Mouse (Mus musculus) heart, postnatal 0 days (tissue): ENCODE results near the gene Gpr157. TPM values are rescaled to one million over a fixed set of nuclear protein-coding genes. Genes with fewer than 3 reads are reported as not detected.

ENCODE experiments used
- ATAC-seq: fragments of 200-750 bp; cut with Nextera tagmentation; 2 replicates; pipeline ENCODE4 v1.8.0; 2017; ENCODE audit warnings: low read depth, moderate number of reproducible peaks, moderate library complexity; ENCODE audit not compliant: insufficient read depth
- DNase-seq: peaks from one replicate; pipeline ENCODE4 v3.0.0-alpha.2; 2016; ENCODE audit warnings: low spot score
- H3K27ac ChIP-seq: fragments of 300-500 bp; sonication (generic); 2 replicates; pipeline ENCODE4 v1.5.1; 2014; ENCODE audit warnings: low read depth, mild to moderate bottlenecking
- H3K27me3 ChIP-seq: fragments of 300-500 bp; sonication (generic); 2 replicates; pipeline ENCODE4 v1.6.1; 2014; ENCODE audit warnings: low read length, mixed read lengths; ENCODE audit not compliant: control insufficient read depth, insufficient read depth
- H3K36me3 ChIP-seq: fragments of 300-500 bp; sonication (generic); replicated peaks from 2 replicates; pipeline ENCODE4 v1.6.1; 2014; ENCODE audit warnings: low read length, mixed read lengths; ENCODE audit not compliant: control insufficient read depth, insufficient read depth
- H3K4me1 ChIP-seq: fragments of 300-500 bp; sonication (generic); 2 replicates; pipeline ENCODE4 v1.6.1; 2014; ENCODE audit warnings: antibody characterized with exemption; ENCODE audit not compliant: control insufficient read depth, insufficient read depth
- H3K4me2 ChIP-seq: fragments of 300-500 bp; sonication (generic); 2 replicates; pipeline ENCODE4 v1.6.1; 2014; ENCODE audit warnings: low read depth, mild to moderate bottlenecking, low read length, moderate library complexity
- H3K4me3 ChIP-seq: fragments of 300-500 bp; sonication (generic); 2 replicates; pipeline ENCODE4 v1.5.1; 2014; ENCODE audit warnings: low read depth, low read length
- H3K9ac ChIP-seq: fragments of 300-500 bp; sonication (generic); replicated peaks from 2 replicates; pipeline ENCODE4 v1.6.1; 2014; ENCODE audit warnings: low read depth, low read length, mixed read lengths
- H3K9me3 ChIP-seq: fragments of 300-500 bp; sonication (generic); replicated peaks from 2 replicates; pipeline ENCODE4 v1.6.1; 2016; ENCODE audit warnings: low read length; ENCODE audit not compliant: control insufficient read depth
- CTCF ChIP-seq: IDR thresholded peaks from 2 replicates; pipeline ENCODE4 v1.5.1; 2016; ENCODE audit warnings: antibody characterized with exemption, control low read depth, low read depth
- EP300 ChIP-seq: IDR thresholded peaks from 2 replicates; pipeline ENCODE4 v1.6.1; 2016; ENCODE audit warnings: antibody characterized with exemption, low read depth
- WGBS: fragments of 180-500 bp; shearing (Covaris S2); extraction: QIAGEN DNeasy Blood & Tissue Kit; methylation state at CpG from one replicate; pipeline ENCODE4 v1.1.7; 2014; 5-methylcytosine and 5-hydroxymethylcytosine counted together
- polyA plus RNA-seq: library from polyadenylated mRNA; unstranded; fragments of >200 nt; fragmentation: Nextera tagmentation; extraction: Ambion mirVana; gene quantifications from 2 replicates; pipeline ENCODE4 v1.2.1, GENCODE M21; 2015
- total RNA-seq: library from RNA; depleted of rRNA; stranded (reverse); fragments of >200 nt; gene quantifications from 2 replicates; pipeline ENCODE4 v1.2.3, GENCODE M21; 2014; ENCODE audit warnings: low replicate concordance

Gene Gpr157
- total and polyA plus RNA-seq, 2 experiments from 2014 or later: 4.5 to 23.3 TPM

DNA sequence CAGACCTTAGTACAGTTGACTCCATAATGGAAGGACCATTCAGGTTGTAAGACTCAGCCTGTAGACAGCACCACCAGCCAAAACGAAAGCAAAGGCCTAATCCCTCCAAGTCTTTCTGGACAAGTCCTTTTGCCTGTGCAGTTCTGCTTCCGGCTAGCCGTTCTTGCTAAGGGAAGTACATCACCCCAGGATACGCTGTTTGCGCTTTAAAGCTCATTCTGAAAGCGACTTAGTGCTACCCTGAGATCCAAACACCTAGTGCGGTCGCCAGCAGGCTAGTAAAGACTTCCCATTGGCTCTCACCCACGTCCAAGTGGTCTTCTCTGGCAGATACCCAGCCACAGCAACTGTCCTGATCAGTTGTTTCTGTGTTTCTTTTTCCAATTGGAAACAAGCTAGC is 23.2 kb downstream of the Gpr157 start:
- ATAC-seq: no peak
- H3K4me1 ChIP-seq: no peaks in the 10 kb centered on the region; the same call in 1 of the 2 replicates
- no peak for DNase-seq
- TF ChIP-seq EP300: no peak
- no peak for TF ChIP-seq CTCF
- no peak overlapping the region for H3K4me2 ChIP-seq
- H3K27me3 ChIP-seq: no peaks in the 10 kb centered on the region
- H3K9ac ChIP-seq: no peak overlapping the region
- no peaks in the 10 kb centered on the region for H3K36me3 ChIP-seq
- no peak overlapping the region for H3K4me3 ChIP-seq
- WGBS: 87% methylated on average over 9 of the region's 9 CpGs
- no peak overlapping the region for H3K27ac ChIP-seq
- no peaks in the 10 kb centered on the region for H3K9me3 ChIP-seq

- WGBS: 7% methylated on average over 12 of the region's 15 CpGs
- no peaks in the 10 kb centered on the region for H3K36me3 ChIP-seq
- H3K4me2 ChIP-seq: peak overlapping the region; percentile 19; the same call in 1 of the 2 replicates
- TF ChIP-seq EP300: no peak
- TF ChIP-seq CTCF: peak; percentile 66
- no peaks in the 10 kb centered on the region for H3K4me1 ChIP-seq
- H3K27me3 ChIP-seq: no peaks in the 10 kb centered on the region
- H3K9ac ChIP-seq: no peak overlapping the region
- H3K4me3 ChIP-seq: no peak overlapping the region
- no peaks in the 10 kb centered on the region for H3K9me3 ChIP-seq
- H3K27ac ChIP-seq: no peak overlapping the region
- ATAC-seq: no peak
- no peak for DNase-seq
These were observed 25.7 kb downstream of the Gpr157 start for GRCm38 (mm10) chr4:150112867-150113266.

DNA sequence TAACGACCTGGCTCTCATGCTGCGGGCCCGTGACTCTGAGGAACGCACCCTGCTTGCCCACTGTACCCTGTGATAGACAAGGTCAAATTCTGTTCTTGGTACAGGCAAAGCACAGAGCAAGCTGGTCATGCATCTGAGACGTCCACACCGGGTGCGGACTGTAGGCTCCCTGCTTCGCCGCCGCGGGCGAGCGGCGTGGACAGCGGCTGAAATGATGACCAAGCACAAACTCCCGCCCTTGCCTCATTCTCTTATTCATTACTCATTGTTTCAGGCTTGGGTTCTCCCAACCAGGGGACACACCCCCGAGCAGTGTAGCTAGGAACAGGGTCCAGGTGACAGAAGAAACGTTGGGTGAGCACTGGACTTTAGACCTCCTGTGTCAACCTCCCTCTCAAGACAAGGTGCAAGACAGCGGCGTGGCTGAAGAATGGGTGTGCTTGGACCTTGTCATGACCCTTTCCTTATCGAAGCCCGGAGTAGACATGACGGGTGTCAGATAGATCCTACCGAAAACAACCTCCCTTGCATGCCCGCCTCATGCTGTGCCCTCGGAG is 27.4 kb downstream of the Gpr157 start:
- H3K4me1 ChIP-seq: no peaks in the 10 kb centered on the region
- TF ChIP-seq CTCF (no peak), EP300 (no peak)
- H3K4me3 ChIP-seq: no peak overlapping the region
- no peaks in the 10 kb centered on the region for H3K9me3 ChIP-seq
- no peaks in the 10 kb centered on the region for H3K36me3 ChIP-seq
- WGBS: 85% methylated on average over 26 of the region's 26 CpGs
- ATAC-seq (no peak), DNase-seq (no peak)
- no peak overlapping the region for H3K27ac ChIP-seq
- no peaks in the 10 kb centered on the region for H3K27me3 ChIP-seq
- no peak overlapping the region for H3K9ac ChIP-seq
- H3K4me2 ChIP-seq: no peak overlapping the region

GRCm38 (mm10) chr4:150117311-150117710 is 30.1 kb downstream of the Gpr157 start:
- TF ChIP-seq EP300 (no peak), CTCF (peak; percentile 13; the same call in 1 of the 2 replicates)
- DNase-seq: no peak
- Histone ChIP-seq H3K9me3 (no peaks in the 10 kb centered on the region), H3K4me2 (no peak overlapping the region), H3K4me3 (no peak overlapping the region), H3K36me3 (no peaks in the 10 kb centered on the region), H3K27me3 (no peaks in the 10 kb centered on the region), H3K27ac (no peak overlapping the region), H3K9ac (no peak overlapping the region), H3K4me1 (no peaks in the 10 kb centered on the region)
- ATAC-seq: no peak
- WGBS: 31% methylated on average over 5 of the region's 5 CpGs

- TF ChIP-seq CTCF: no peak
- no peak for TF ChIP-seq EP300
- Histone ChIP-seq H3K4me2 (no peak overlapping the region), H3K9ac (no peak overlapping the region), H3K27me3 (no peaks in the 10 kb centered on the region), H3K36me3 (no peaks in the 10 kb centered on the region), H3K27ac (no peak overlapping the region), H3K9me3 (no peaks in the 10 kb centered on the region), H3K4me3 (no peak overlapping the region), H3K4me1 (no peaks in the 10 kb centered on the region)
- ATAC-seq (no peak), DNase-seq (no peak)
- 64% methylated on average over 6 of the region's 6 CpGs for WGBS
These were observed 31.0 kb downstream of the Gpr157 start for GRCm38 (mm10) chr4:150118163-150118562.

GRCm38 (mm10) chr4:150119055-150119454 is 31.9 kb downstream of the Gpr157 start, which contains the start of gene Slc2a5:
Slc2a5 (plus strand) TSS chr4:150119283.
- Histone ChIP-seq H3K4me3 (no peak within 1 kb of the TSS), H3K4me2 (peak within 1 kb of the TSS; percentile 22), H3K27me3 (no peaks in the 10 kb centered on the region), H3K9ac (no peak within 1 kb of the TSS), H3K36me3 (no peaks in the 10 kb centered on the region), H3K27ac (no peak within 1 kb of the TSS), H3K4me1 (no peaks in the 10 kb centered on the region), H3K9me3 (no peaks in the 10 kb centered on the region)
- TF ChIP-seq EP300 (no peak), CTCF (no peak)
- 19% methylated on average over 15 of the region's 15 CpGs for WGBS
- ATAC-seq (no peak), DNase-seq (no peak)
